ENCODE assay signal across 10 mouse cellular contexts in genomic region chr9:107659551-107659950, GRCm38 (mm10). TPM values are rescaled to one million over a fixed set of nuclear protein-coding genes. Genes with fewer than 3 reads are reported as not detected.
DNase-seq lines count a peak whose midpoint lies in the region; ATAC-seq and TF ChIP-seq lines count a peak whose summit lies in the region.
"Had no signal": no experiment of that assay in that cellular context is flagged by ENCODE, and none has a peak within 500 bp of the region (broad histone marks: within the 10 kb centered on the region; RNA-seq: fewer than 3 reads in every experiment).

No protein-coding gene starts in this region.

- H3K4me1 ChIP-seq in cerebellum, adult 2 months (ENCODE audit: control insufficient read depth, insufficient read depth, low read length), result no peaks in the 10 kb centered on the region
- peaks cover 27% of the 10 kb centered on the region; the same call in 1 of the 2 replicates for H3K4me1 ChIP-seq in hindbrain, postnatal 0 days (ENCODE audit: insufficient read depth, low read length)
- no peaks in the 10 kb centered on the region for H3K4me1 ChIP-seq in limb, embryonic 14.5 days (ENCODE audit: control insufficient read depth, insufficient read depth, low read length)
- H3K4me1 ChIP-seq: liver, embryonic 13.5 days had no signal

- H3K36me3 ChIP-seq in hindbrain, postnatal 0 days (ENCODE audit: insufficient read depth, low read length), result no peaks in the 10 kb centered on the region; the same call in 1 of the 2 replicates
- H3K36me3 ChIP-seq in limb, embryonic 14.5 days (ENCODE audit: control insufficient read depth, insufficient read depth, low read length), result no peaks in the 10 kb centered on the region
- H3K36me3 ChIP-seq: liver, embryonic 13.5 days had no signal

- H3K27ac ChIP-seq in cerebellum, adult 2 months (ENCODE audit: insufficient read depth, low read length), result peak overlapping the region; percentile 32; the same call in 1 of the 2 replicates
- H3K27ac ChIP-seq in hindbrain, postnatal 0 days, result peak overlapping the region; percentile 81
- no peak overlapping the region for H3K27ac ChIP-seq in limb, embryonic 14.5 days (replicated peaks; ENCODE audit: low read depth, low read length)
- H3K27ac ChIP-seq: liver, embryonic 13.5 days had no signal

- H3K27me3 ChIP-seq in cerebellum, adult 2 months (ENCODE audit: control insufficient read depth, insufficient read depth, low read length), result no peaks in the 10 kb centered on the region
- H3K27me3 ChIP-seq in hindbrain, postnatal 0 days (ENCODE audit: insufficient read depth, low read length), result no peaks in the 10 kb centered on the region
- no peaks in the 10 kb centered on the region for H3K27me3 ChIP-seq in limb, embryonic 14.5 days (ENCODE audit: control insufficient read depth, insufficient read depth, low read length)

- peak; percentile 93 for ATAC-seq in hindbrain, postnatal 0 days
- ATAC-seq in limb, embryonic 14.5 days (ENCODE audit: low FRiP score, low read depth), result 0 out of 2 replicates have a peak, but pooled peaks have one; percentile 27

- H3K9me3 ChIP-seq in hindbrain, postnatal 0 days (ENCODE audit: low read length), result no peaks in the 10 kb centered on the region
- no peaks in the 10 kb centered on the region for H3K9me3 ChIP-seq in limb, embryonic 14.5 days (ENCODE audit: control insufficient read depth, low read length)
- H3K9me3 ChIP-seq: liver, embryonic 13.5 days had no signal

- H3K4me3 ChIP-seq in cerebellum, adult 2 months (replicated peaks; ENCODE audit: insufficient read depth, low read depth, low read length), result no peak overlapping the region
- H3K4me3 ChIP-seq in hindbrain, postnatal 0 days (ENCODE audit: low read length), result no peak overlapping the region
- H3K4me3 ChIP-seq in limb, embryonic 14.5 days (replicated peaks; ENCODE audit: low read length), result no peak overlapping the region
- H3K4me3 ChIP-seq: liver, embryonic 13.5 days had no signal

- peak overlapping the region; percentile 21; the same call in 1 of the 2 replicates for H3K9ac ChIP-seq in hindbrain, postnatal 0 days (replicated peaks; ENCODE audit: low read length)
- peak overlapping the region; percentile 21; the same call in 1 of the 2 replicates for H3K9ac ChIP-seq in limb, embryonic 14.5 days (ENCODE audit: low read depth, low read length, severe bottlenecking)
- H3K9ac ChIP-seq: liver, embryonic 13.5 days had no signal

- no peak overlapping the region for H3K4me2 ChIP-seq in hindbrain, postnatal 0 days (ENCODE audit: low read depth, low read length)
- H3K4me2 ChIP-seq in limb, embryonic 14.5 days (replicated peaks; ENCODE audit: low read depth, low read length, severe bottlenecking), result no peak overlapping the region
- H3K4me2 ChIP-seq: liver, embryonic 13.5 days had no signal

- no peak for TF ChIP-seq POLR2A in cerebellum, adult 2 months (IDR thresholded peaks at IDR 0.05; ENCODE audit: borderline replicate concordance, insufficient read depth, low read length)
- TF ChIP-seq POLR2A in limb, embryonic 14.5 days (IDR thresholded peaks at IDR 0.05; ENCODE audit: borderline replicate concordance, extremely low read depth, insufficient read depth, insufficient read length), result no peak

- TF ChIP-seq CTCF in cerebellum, adult 2 months (IDR thresholded peaks at IDR 0.05; ENCODE audit: borderline replicate concordance, insufficient read depth, low read depth, low read length), result no peak
- no peak for TF ChIP-seq CTCF in hindbrain, postnatal 0 days (IDR thresholded peaks at IDR 0.05; ENCODE audit: low read depth)

- WGBS in cerebellum, adult 2 months, result 28% methylated on average over 10 of the region's 10 CpGs
- WGBS in hindbrain, postnatal 0 days, result 37% methylated on average over 10 of the region's 10 CpGs
- WGBS in limb, embryonic 14.5 days, result 78% methylated on average over 8 of the region's 10 CpGs

- peak; percentile 64 for DNase-seq in 3134 (ENCODE audit: extremely low read depth, insufficient read length, low spot score)
- DNase-seq in cerebellum, adult 2 months, result peak; percentile 34 to 61
- DNase-seq in hindbrain, postnatal 0 days (ENCODE audit: low spot score), result peak; percentile 77
- no peak for DNase-seq in limb, embryonic 14.5 days (ENCODE audit: low spot score)
- DNase-seq in adrenal gland, postnatal 36 days, result no peak
- DNase-seq in kidney, adult 18-20 months, result no peak
- DNase-seq in heart, adult 11 months, result no peak
- DNase-seq in kidney, postnatal 36 days, result no peak
- DNase-seq: liver, embryonic 13.5 days had no signal

RNA-seq across cellular contexts. Expression of gene Slc38a3, which starts 9.8 kb away (rescaled TPM):
- polyA plus RNA-seq in cerebellum, adult 2 months (2012; rRNA removed), result 145 and 152 TPM in 2 replicates
- total RNA-seq in hindbrain, postnatal 0 days (2014; rRNA removed), result 102 and 134 TPM in 2 replicates
- polyA plus RNA-seq in hindbrain, postnatal 0 days (2015; fragmentation: Nextera tagmentation; extraction: Ambion mirVana), result 52.1 and 54.5 TPM in 2 replicates
- polyA plus RNA-seq in limb, embryonic 14.5 days (2012; rRNA removed), result 22.4 and 31.8 TPM in 2 replicates
- polyA plus RNA-seq in limb, embryonic 14.5 days (2014; fragmentation: Nextera tagmentation; extraction: Ambion mirVana), result 3.7 and 6.0 TPM in 2 replicates
- total RNA-seq in adrenal gland, postnatal 36 days (2021), result 1 to 10 TPM in 1 of 2 experiments, under 1 TPM in 1; 0.30 to 1.0 TPM
- total RNA-seq: neutrophil, adult 5-6 weeks had no signal

RNA-seq across cellular contexts. Expression of gene Gnat1, which starts 20.0 kb away (rescaled TPM):
- 0.15 and 0.36 TPM in 2 replicates for polyA plus RNA-seq in cerebellum, adult 2 months (2012; rRNA removed)
- 0.52 TPM in 1 of 2 replicates, not detected in the other for total RNA-seq in hindbrain, postnatal 0 days (2014; rRNA removed)
- polyA plus RNA-seq in hindbrain, postnatal 0 days (2015; fragmentation: Nextera tagmentation; extraction: Ambion mirVana), result 2.4 and 2.7 TPM in 2 replicates
- polyA plus RNA-seq in limb, embryonic 14.5 days (2012; rRNA removed), result 0.28 and 0.44 TPM in 2 replicates
- polyA plus RNA-seq in limb, embryonic 14.5 days (2014; fragmentation: Nextera tagmentation; extraction: Ambion mirVana), result 0.55 and 0.57 TPM in 2 replicates
- total RNA-seq in adrenal gland, postnatal 36 days (2021), result not detected
- total RNA-seq: neutrophil, adult 5-6 weeks had no signal

RNA-seq across cellular contexts. Expression of gene Gnai2, which starts 24.4 kb away (rescaled TPM):
- 273 and 301 TPM in 2 replicates for polyA plus RNA-seq in cerebellum, adult 2 months (2012; rRNA removed)
- total RNA-seq in hindbrain, postnatal 0 days (2014; rRNA removed), result 334 and 369 TPM in 2 replicates
- polyA plus RNA-seq in hindbrain, postnatal 0 days (2015; fragmentation: Nextera tagmentation; extraction: Ambion mirVana), result 275 and 287 TPM in 2 replicates
- polyA plus RNA-seq in limb, embryonic 14.5 days (2012; rRNA removed), result 496 and 627 TPM in 2 replicates
- polyA plus RNA-seq in limb, embryonic 14.5 days (2014; fragmentation: Nextera tagmentation; extraction: Ambion mirVana), result 392 and 411 TPM in 2 replicates
- total RNA-seq in adrenal gland, postnatal 36 days (2021), result 100 to 1,000 TPM; 221 to 245 TPM

RNA-seq across cellular contexts. Expression of gene Sema3b, which starts 50.5 kb away (rescaled TPM):
- polyA plus RNA-seq in cerebellum, adult 2 months (2012; rRNA removed), result 3.9 and 6.4 TPM in 2 replicates
- 11.2 and 14.6 TPM in 2 replicates for total RNA-seq in hindbrain, postnatal 0 days (2014; rRNA removed)
- polyA plus RNA-seq in hindbrain, postnatal 0 days (2015; fragmentation: Nextera tagmentation; extraction: Ambion mirVana), result 8.3 and 9.0 TPM in 2 replicates
- 23.2 and 23.7 TPM in 2 replicates for polyA plus RNA-seq in limb, embryonic 14.5 days (2012; rRNA removed)
- 7.7 and 11.2 TPM in 2 replicates for polyA plus RNA-seq in limb, embryonic 14.5 days (2014; fragmentation: Nextera tagmentation; extraction: Ambion mirVana)
- 1 to 10 TPM; 4.6 to 8.4 TPM for total RNA-seq in adrenal gland, postnatal 36 days (2021)

RNA-seq across cellular contexts. Expression of gene Sema3f, which starts 50.7 kb away (rescaled TPM):
- polyA plus RNA-seq in cerebellum, adult 2 months (2012; rRNA removed), result 30.4 and 31.8 TPM in 2 replicates
- total RNA-seq in hindbrain, postnatal 0 days (2014; rRNA removed), result 65.4 and 81.3 TPM in 2 replicates
- 7.5 and 8.7 TPM in 2 replicates for polyA plus RNA-seq in hindbrain, postnatal 0 days (2015; fragmentation: Nextera tagmentation; extraction: Ambion mirVana)
- 228 and 332 TPM in 2 replicates for polyA plus RNA-seq in limb, embryonic 14.5 days (2012; rRNA removed)
- 48.8 and 55.6 TPM in 2 replicates for polyA plus RNA-seq in limb, embryonic 14.5 days (2014; fragmentation: Nextera tagmentation; extraction: Ambion mirVana)
- total RNA-seq in adrenal gland, postnatal 36 days (2021), result 10 to 100 TPM; 22.6 to 41.3 TPM

Comparison
In these comparisons a context has a peak if more than half of its experiments do, and no peak if none do; other contexts are left out.
1. DNase-seq: peak in 3134 (single experiment), cerebellum, adult 2 months (2 of 2) and hindbrain, postnatal 0 days (single experiment); none in limb, embryonic 14.5 days (single experiment), adrenal gland, postnatal 36 days (0 of 2), kidney, adult 18-20 months (single experiment), heart, adult 11 months (single experiment) and kidney, postnatal 36 days (0 of 2).